Mouse (Mus musculus): ENCODE measurements at regions not wholly inside any gene's neighbourhood (a gene's known extent, or its start where the extent isn't known, plus 50 kb on each side); places are given as distances from the start of the nearest gene placed in this dataset.

- DNase-seq: no peak
Measured at GRCm38 (mm10) chr3:128222344-128222743, 326.2 kb upstream of the Fam241a start.

GRCm38 (mm10) chr3:128221625-128222024 is 325.5 kb upstream of the Fam241a start:
- DNase-seq: no peak

- DNase-seq: no peak
Measured at GRCm38 (mm10) chr3:128220776-128221550, 324.8 kb upstream of the Fam241a start.

- DNase-seq: no peak
Measured at GRCm38 (mm10) chr3:128217765-128218415, 321.8 kb upstream of the Fam241a start.

- DNase-seq: no peak
Measured at GRCm38 (mm10) chr3:128212256-128212655, 316.1 kb upstream of the Fam241a start.

- DNase-seq: no peak
Measured at GRCm38 (mm10) chr3:128210591-128210990, 314.5 kb upstream of the Fam241a start.

- DNase-seq: no peak
Measured at GRCm38 (mm10) chr3:128206948-128207347, 310.8 kb upstream of the Fam241a start.

GRCm38 (mm10) chr3:128206483-128206882 is 310.4 kb upstream of the Fam241a start:
- DNase-seq: no peak

- no peak for DNase-seq
Measured at GRCm38 (mm10) chr3:128200574-128201235, 304.6 kb upstream of the Fam241a start.

- no peak for DNase-seq
Measured at GRCm38 (mm10) chr3:128199466-128199865, 303.3 kb upstream of the Fam241a start.

GRCm38 (mm10) chr3:128192046-128192800 is 296.1 kb upstream of the Fam241a start:
- DNase-seq: no peak

GRCm38 (mm10) chr3:128187330-128188044 is 291.4 kb upstream of the Fam241a start:
- DNase-seq: no peak

GRCm38 (mm10) chr3:128186278-128186677 is 290.2 kb upstream of the Fam241a start:
- DNase-seq: no peak

GRCm38 (mm10) chr3:128181221-128181908 is 285.2 kb upstream of the Fam241a start:
- DNase-seq: no peak

GRCm38 (mm10) chr3:128149216-128149615 is 253.1 kb upstream of the Fam241a start:
- no peak for DNase-seq

GRCm38 (mm10) chr3:128145329-128145728 is 249.2 kb upstream of the Fam241a start:
- no peak for DNase-seq

- DNase-seq: no peak
Measured at GRCm38 (mm10) chr3:128127836-128128235, 231.7 kb upstream of the Fam241a start.

- DNase-seq: no peak
Measured at GRCm38 (mm10) chr3:128126664-128127063, 230.5 kb upstream of the Fam241a start.

- DNase-seq: no peak
Measured at GRCm38 (mm10) chr3:128122111-128122510, 226.0 kb upstream of the Fam241a start.

GRCm38 (mm10) chr3:128120647-128121440 is 224.7 kb upstream of the Fam241a start:
- no peak for DNase-seq

GRCm38 (mm10) chr3:128113209-128113608 is 217.1 kb upstream of the Fam241a start:
- DNase-seq: no peak
